Mouse (Mus musculus) lung, adult 2 months (tissue): ENCODE data around the gene Trpm4.

ENCODE experiments used
- CTCF ChIP-seq: fragments of 200-500 bp; IDR thresholded peaks from 2 replicates; pipeline ENCODE4 v1.5.1; 2011; ENCODE audit warnings: mild to moderate bottlenecking, low read length, control low read depth; ENCODE audit not compliant: insufficient read depth
- POLR2A ChIP-seq: fragments of 200-500 bp; IDR thresholded peaks from 2 replicates; pipeline ENCODE4 v1.6.1; 2011; ENCODE audit warnings: low read depth, mild to moderate bottlenecking, control low read depth, low read length, borderline replicate concordance; ENCODE audit errors: extremely low read depth

GRCm38 (mm10) chr7:45340669-45341068 lies 7.1 kb upstream of the Trpm4 start:
- TF ChIP-seq POLR2A (no peak), CTCF (no peak)
